Mouse (Mus musculus) MEL (cell line): ENCODE results near the gene Ets1.

Experiments
- CHD1 ChIP-seq: IDR thresholded peaks from 2 replicates; pipeline ENCODE4 v1.6.1; 2012; ENCODE audit warnings: low read depth, mild to moderate bottlenecking, inconsistent platforms, low read length, improper control_type of control experiment
- CTCF ChIP-seq, 3 experiments: IDR thresholded peaks in 2 of 3; conservative IDR thresholded peaks in 1 of 3; 2 replicates each; pipeline ENCODE4 v1.5.1; 2011 to 2012; ENCODE audit warnings: low read length in 3 of 3, low read depth in 2 of 3, mild to moderate bottlenecking in 2 of 3, improper control_type of control experiment in 1 of 3, inconsistent platforms in 1 of 3, mixed read lengths in 1 of 3, moderate library complexity in 1 of 3; ENCODE audit not compliant: control insufficient read depth in 1 of 3, insufficient read depth in 1 of 3, poor library complexity in 1 of 3, severe bottlenecking in 1 of 3
- E2F4 ChIP-seq: IDR thresholded peaks from 2 replicates; pipeline ENCODE4 v1.6.1; 2011; ENCODE audit warnings: low read depth, low read length, improper control_type of control experiment, borderline replicate concordance
- EP300 ChIP-seq, 2 experiments: IDR thresholded peaks; 2 replicates each; pipeline ENCODE4 v1.6.1; 2011; ENCODE audit warnings: improper control_type of control experiment in 2 of 2, low read length in 2 of 2, low read depth in 1 of 2, mild to moderate bottlenecking in 1 of 2
- GATA1 ChIP-seq: IDR thresholded peaks from 2 replicates; pipeline ENCODE4 v1.6.1; 2011; ENCODE audit warnings: low read depth, low read length, improper control_type of control experiment
- JUND ChIP-seq: IDR thresholded peaks from 2 replicates; pipeline ENCODE4 v1.6.1; 2011; ENCODE audit warnings: low read depth, mild to moderate bottlenecking, improper control_type of control experiment, low read length
- KAT2A ChIP-seq: conservative IDR thresholded peaks from 2 replicates; pipeline ENCODE4 v1.6.1; 2012; ENCODE audit warnings: low read depth, low read length, improper control_type of control experiment, inconsistent platforms
- MAX ChIP-seq: IDR thresholded peaks from 2 replicates; pipeline ENCODE4 v1.6.1; 2011; ENCODE audit warnings: low read length, improper control_type of control experiment
- MXI1 ChIP-seq: IDR thresholded peaks from 2 replicates; pipeline ENCODE4 v1.6.1; 2011; ENCODE audit warnings: mild to moderate bottlenecking, low read depth, low read length, improper control_type of control experiment
- POLR2A ChIP-seq, 2 experiments: IDR thresholded peaks; 2 replicates each; pipeline ENCODE4 v1.6.1; 2011 to 2012; ENCODE audit warnings: low read length in 2 of 2, mild to moderate bottlenecking in 2 of 2, control low read depth in 1 of 2, improper control_type of control experiment in 1 of 2, low read depth in 1 of 2, moderate library complexity in 1 of 2; ENCODE audit not compliant: control insufficient read depth in 1 of 2, insufficient read depth in 1 of 2, poor library complexity in 1 of 2
- POLR2AphosphoS2 ChIP-seq: IDR thresholded peaks from 2 replicates; pipeline ENCODE4 v1.6.1; 2011; ENCODE audit warnings: low read length, improper control_type of control experiment
- POLR2AphosphoS5 ChIP-seq: IDR thresholded peaks from 2 replicates; pipeline ENCODE4 v1.6.1; 2012; ENCODE audit warnings: low read depth, borderline replicate concordance, mild to moderate bottlenecking, inconsistent platforms, low read length, moderate library complexity, mixed read lengths
- USF1 ChIP-seq: IDR thresholded peaks from 2 replicates; pipeline ENCODE4 v1.6.1; 2014; ENCODE audit warnings: low read depth, mild to moderate bottlenecking, inconsistent platforms, low read length, improper control_type of control experiment, moderate library complexity
- ZKSCAN1 ChIP-seq: IDR thresholded peaks from 2 replicates; pipeline ENCODE4 v1.6.1; 2012; ENCODE audit warnings: low read depth, mild to moderate bottlenecking, inconsistent platforms, low read length, improper control_type of control experiment, moderate library complexity

DNA sequence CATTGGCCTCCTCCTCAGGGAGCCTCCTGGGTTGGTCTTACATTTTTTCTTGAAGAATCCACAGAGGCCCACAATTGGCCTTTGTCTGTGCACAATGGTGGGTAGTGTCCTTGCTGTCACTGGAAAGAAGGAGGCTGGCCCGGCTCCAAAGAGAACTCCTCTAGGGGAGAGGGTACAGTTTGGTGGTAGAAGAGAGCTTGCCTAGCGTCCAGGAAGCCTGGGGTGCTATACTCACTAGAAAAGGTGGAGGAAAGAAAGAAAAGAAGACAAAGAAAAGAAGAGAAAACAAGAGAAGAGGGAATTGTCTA lies 43.5 kb upstream of the Ets1 start:
- no peak for TF ChIP-seq JUND
- TF ChIP-seq CTCF (IDR thresholded peaks at IDR 0.05 in 2 of 3, conservative IDR thresholded peaks at IDR 0.05 in 1 of 3; ENCODE audit: control insufficient read depth in 1 of 3, insufficient read depth in 1 of 3, low read depth in 2 of 3, low read length in 3 of 3, poor library complexity in 1 of 3, severe bottlenecking in 1 of 3) = no peak
- no peak for TF ChIP-seq ZKSCAN1
- no peak for TF ChIP-seq CHD1
- TF ChIP-seq POLR2A (IDR thresholded peaks at IDR 0.05; ENCODE audit: control insufficient read depth in 1 of 2, insufficient read depth in 1 of 2, low read depth in 1 of 2, low read length in 2 of 2, poor library complexity in 1 of 2) = no peak
- no peak for TF ChIP-seq GATA1
- no peak for TF ChIP-seq EP300 (IDR thresholded peaks at IDR 0.05; ENCODE audit: low read depth in 1 of 2, low read length in 2 of 2)
- no peak for TF ChIP-seq E2F4
- no peak for TF ChIP-seq POLR2AphosphoS5
- no peak for TF ChIP-seq POLR2AphosphoS2
- TF ChIP-seq KAT2A = no peak
- TF ChIP-seq MAX = no peak
- TF ChIP-seq MXI1 = no peak
- TF ChIP-seq USF1 = no peak
